Mouse (Mus musculus): ENCODE results near the gene Slc9a8.

DNA sequence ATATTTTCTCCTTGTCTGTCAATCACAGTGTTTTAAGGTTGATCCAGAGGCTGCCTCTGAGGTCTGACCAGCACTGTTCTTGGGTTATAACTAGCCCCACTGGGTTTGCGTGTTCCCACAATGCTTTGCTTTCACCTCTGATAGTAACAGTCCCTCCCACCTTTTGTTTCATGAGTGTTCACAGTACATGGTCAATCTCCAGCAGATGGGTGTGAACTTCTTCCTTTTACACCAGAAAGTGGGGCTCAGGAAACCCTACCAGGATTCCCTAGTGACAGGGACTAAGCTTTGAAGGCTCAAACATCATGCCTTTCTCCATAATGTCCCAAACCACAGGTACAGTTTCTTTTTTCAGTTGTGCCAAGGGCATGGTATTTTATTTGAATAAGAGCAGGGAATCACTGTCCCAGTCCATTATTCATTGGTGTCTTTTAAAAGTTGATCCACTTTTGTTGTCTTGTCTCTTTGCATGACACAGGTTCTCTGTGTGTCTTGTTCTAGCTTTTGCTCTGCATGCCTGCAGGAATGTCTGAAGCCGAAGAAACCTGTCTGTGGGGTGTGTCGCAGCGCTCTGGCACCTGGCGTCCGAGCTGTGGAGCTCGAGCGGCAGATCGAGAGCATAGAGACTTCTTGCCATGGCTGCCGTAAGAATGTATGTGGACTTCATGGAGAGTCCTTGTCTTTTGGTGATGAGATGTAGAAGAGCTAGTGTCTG, 85.2 kb downstream of the Slc9a8 start:
- TF ChIP-seq POLR2A (IDR thresholded peaks at IDR 0.05; ENCODE audit: low read depth, low read length): no peak
- no peak for TF ChIP-seq CTCF (IDR thresholded peaks at IDR 0.05; ENCODE audit: extremely low read depth, insufficient read depth, insufficient read length, insufficient replicate concordance)

Measured in spleen, adult 2 months (tissue).